Mouse (Mus musculus): ENCODE results near the gene Fez2. TPM values are rescaled to one million over a fixed set of nuclear protein-coding genes. Genes with fewer than 3 reads are reported as not detected.

Gene Fez2
- total RNA-seq, 2 experiments from 2014 or later, result 34.9 to 36.0 TPM

GRCm38 (mm10) chr17:78326381-78326780, 91.6 kb downstream of the Fez2 start:
- no peak overlapping the region for H3K27ac ChIP-seq
- DNase-seq (ENCODE audit: extremely low spot score in 1 of 2, low spot score in 2 of 2), result no peak
- H3K4me3 ChIP-seq, result no peak overlapping the region
- intact Hi-C loops (cut with DNase I), result no loop called here
- no peak for TF ChIP-seq CTCF (IDR thresholded peaks at IDR 0.05)

- no peak for DNase-seq (ENCODE audit: extremely low spot score in 1 of 2, low spot score in 2 of 2)
- Histone ChIP-seq H3K4me3 (no peak overlapping the region), H3K27ac (no peak overlapping the region)
- intact Hi-C loops (cut with DNase I), result no loop called here
- TF ChIP-seq CTCF (IDR thresholded peaks at IDR 0.05), result no peak
Measured at GRCm38 (mm10) chr17:78325761-78326332, 92.1 kb downstream of the Fez2 start.

- TF ChIP-seq CTCF (IDR thresholded peaks at IDR 0.05), result no peak
- DNase-seq (ENCODE audit: extremely low spot score in 1 of 2, low spot score in 2 of 2), result no peak
- intact Hi-C loops (cut with DNase I), result no loop called here
Measured at GRCm38 (mm10) chr17:78322369-78323335, 95.3 kb downstream of the Fez2 start.

GRCm38 (mm10) chr17:78321216-78321835, 96.6 kb downstream of the Fez2 start:
- Histone ChIP-seq H3K27ac (no peak overlapping the region), H3K4me3 (no peak overlapping the region)
- no peak for TF ChIP-seq CTCF (IDR thresholded peaks at IDR 0.05)
- intact Hi-C loops (cut with DNase I), result no loop called here
- DNase-seq (ENCODE audit: extremely low spot score in 1 of 2, low spot score in 2 of 2), result no peak

More at GRCm38 (mm10) chr17:78322369-78323335, 95.3 kb downstream of the Fez2 start:
- no peak overlapping the region for H3K4me3 ChIP-seq
- no peak overlapping the region for H3K27ac ChIP-seq

Other genes with a start within 250 kb of the Fez2 start
- gene Crim1, start 217.9 kb downstream of the Fez2 start, total RNA-seq (2021), result 10 to 100 TPM; 83.3 to 93.1 TPM
- gene Vit, start 89.9 kb upstream of the Fez2 start, total RNA-seq (2021), result 1 to 10 TPM in 1 of 2 experiments, under 1 TPM in 1; 0.91 to 1.7 TPM

Data from left cerebral cortex, adult 2 months (tissue).